Mouse (Mus musculus) forebrain, embryonic 12.5 days (tissue): ENCODE results near the gene Fam120b. TPM values are rescaled to one million over a fixed set of nuclear protein-coding genes. Genes with fewer than 3 reads are reported as not detected.

Experiments used
- ATAC-seq: fragments of 200-750 bp; cut with Nextera tagmentation; 2 replicates; pipeline ENCODE4 v1.8.0; 2017; ENCODE audit warnings: moderate TSS enrichment; ENCODE audit not compliant: low FRiP score
- H3K27ac ChIP-seq: fragments of 300-500 bp; sonication (generic); 2 replicates; pipeline ENCODE4 v1.5.1; 2016; ENCODE audit warnings: mild to moderate bottlenecking
- H3K27me3 ChIP-seq: fragments of 300-500 bp; sonication (generic); 2 replicates; pipeline ENCODE4 v1.6.1; 2016; ENCODE audit warnings: mild to moderate bottlenecking
- H3K36me3 ChIP-seq: fragments of 300-500 bp; sonication (generic); replicated peaks from 2 replicates; pipeline ENCODE4 v1.6.1; 2016; ENCODE audit warnings: mild to moderate bottlenecking
- H3K4me1 ChIP-seq: fragments of 300-500 bp; sonication (generic); 2 replicates; pipeline ENCODE4 v1.6.1; 2016
- H3K4me2 ChIP-seq: fragments of 300-500 bp; sonication (generic); 2 replicates; pipeline ENCODE4 v1.6.1; 2016; ENCODE audit warnings: mild to moderate bottlenecking, moderate library complexity
- H3K4me3 ChIP-seq: fragments of 300-500 bp; sonication (generic); replicated peaks from 2 replicates; pipeline ENCODE4 v1.5.1; 2016; ENCODE audit warnings: mild to moderate bottlenecking
- H3K9ac ChIP-seq: fragments of 300-500 bp; sonication (generic); 2 replicates; pipeline ENCODE4 v1.6.1; 2016; ENCODE audit warnings: mild to moderate bottlenecking
- H3K9me3 ChIP-seq: fragments of 300-500 bp; sonication (generic); 2 replicates; pipeline ENCODE4 v1.6.1; 2016
- WGBS: fragments of 180-500 bp; shearing (Covaris S2); methylation state at CpG from one replicate; pipeline ENCODE4 v1.1.7; 2016; 5-methylcytosine and 5-hydroxymethylcytosine counted together
- polyA plus RNA-seq: library from polyadenylated mRNA; unstranded; fragments of >200 nt; fragmentation: Nextera tagmentation; extraction: Ambion mirVana; gene quantifications from 2 replicates; pipeline ENCODE4 v1.2.1, GENCODE M21; 2016

The Fam120b gene
- polyA plus RNA-seq, 1 experiment from 2014 or later = 42.1 TPM

DNA sequence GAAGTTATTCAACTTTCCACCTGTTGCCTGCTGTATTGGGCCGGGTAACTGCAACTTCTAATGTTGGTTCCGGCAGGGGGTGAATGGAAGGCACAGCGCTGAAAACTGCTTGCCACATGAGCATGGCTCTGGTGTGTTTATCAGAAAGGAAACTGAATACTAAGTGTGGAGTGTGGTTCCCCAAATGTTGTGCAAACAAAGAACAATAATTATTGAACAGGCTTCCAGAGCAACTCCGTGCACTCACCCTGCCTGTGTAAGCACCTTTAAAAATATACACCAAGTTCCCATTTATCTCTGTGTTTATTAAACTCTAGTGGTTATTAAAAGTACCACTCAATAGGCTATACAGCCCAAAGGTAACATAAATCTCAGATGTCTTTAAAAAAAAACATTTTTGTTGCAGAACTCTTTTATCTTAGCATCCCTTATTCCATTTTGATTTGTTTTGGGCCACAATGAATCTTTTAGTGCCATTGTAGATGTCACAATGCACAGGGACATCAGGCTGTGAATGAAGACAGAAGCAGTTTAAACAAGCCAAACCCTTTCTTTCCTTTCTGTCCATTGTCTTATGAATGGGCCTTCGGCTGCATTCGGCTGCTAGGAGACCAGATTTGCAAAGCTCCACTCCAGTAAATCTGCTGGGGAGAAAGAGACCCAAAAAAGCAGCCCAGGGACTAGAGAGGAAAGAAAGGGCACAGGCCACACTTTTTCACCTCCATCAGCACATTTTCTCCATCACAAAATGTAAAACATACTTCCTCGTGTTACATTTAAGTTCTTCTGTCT, 13.9 kb upstream of the Fam120b start:
- no peak for ATAC-seq
- Histone ChIP-seq H3K4me1 (peaks cover 59% of the 10 kb centered on the region), H3K27me3 (0 out of 2 replicates have a peak, but pooled peaks cover 9% of the 10 kb centered on the region), H3K36me3 (no peaks in the 10 kb centered on the region), H3K27ac (peak overlapping the region; percentile 99), H3K9ac (no peak overlapping the region), H3K4me2 (peak overlapping the region; percentile 90), H3K9me3 (no peaks in the 10 kb centered on the region), H3K4me3 (no peak overlapping the region; the same call in 1 of the 2 replicates)
- WGBS = 8% methylated on average over 7 of the region's 7 CpGs

DNA sequence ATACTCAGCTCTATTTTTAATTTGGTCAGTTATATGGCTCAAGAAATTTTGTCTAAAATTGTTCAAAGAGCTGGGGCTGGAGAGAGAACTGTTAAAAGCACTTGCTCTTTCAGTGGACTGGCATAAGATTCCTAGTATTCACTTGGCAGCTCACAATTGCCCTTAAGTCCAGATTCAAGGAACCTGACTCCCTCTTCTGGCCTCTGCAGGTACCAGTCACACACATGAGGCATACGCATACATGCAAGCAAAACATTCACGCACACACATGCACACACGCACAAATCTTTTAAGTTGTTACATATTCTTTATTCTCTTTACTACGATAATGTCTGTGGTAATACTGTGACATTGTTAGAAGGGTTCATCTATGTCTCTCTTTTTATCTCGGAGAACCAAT, 12.6 kb upstream of the Fam120b start:
- Histone ChIP-seq H3K4me1 (peaks cover 46% of the 10 kb centered on the region), H3K27ac (no peak overlapping the region), H3K9ac (no peak overlapping the region), H3K4me3 (no peak overlapping the region), H3K4me2 (no peak overlapping the region), H3K36me3 (no peaks in the 10 kb centered on the region), H3K9me3 (no peaks in the 10 kb centered on the region), H3K27me3 (0 out of 2 replicates have a peak, but pooled peaks cover 9% of the 10 kb centered on the region)
- no peak for ATAC-seq
- 94% methylated on average over 5 of the region's 5 CpGs for WGBS

DNA sequence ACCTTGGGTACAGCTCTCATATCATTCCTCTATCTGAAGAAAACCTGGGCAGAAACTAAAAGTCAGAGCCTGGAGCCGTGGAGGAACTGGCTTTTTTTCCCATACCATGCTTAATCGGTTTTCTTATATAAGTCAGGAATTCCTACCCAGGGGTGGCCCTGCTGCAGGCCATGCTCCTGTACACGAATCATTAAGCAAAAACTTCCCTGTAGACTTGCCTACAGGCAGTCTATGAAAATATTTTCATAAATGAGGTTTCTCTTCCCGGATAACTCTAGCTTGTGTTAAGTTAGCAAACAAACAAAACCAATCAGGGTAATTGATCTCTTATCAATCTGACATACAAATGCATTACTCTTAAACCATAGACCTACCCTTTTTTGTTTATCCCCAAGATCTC, 7.1 kb upstream of the Fam120b start:
- no peaks in the 10 kb centered on the region for H3K9me3 ChIP-seq
- H3K36me3 ChIP-seq = no peaks in the 10 kb centered on the region
- H3K27me3 ChIP-seq = peaks cover 12% of the 10 kb centered on the region
- no peak overlapping the region for H3K9ac ChIP-seq
- no peak overlapping the region for H3K4me3 ChIP-seq
- H3K4me2 ChIP-seq = no peak overlapping the region
- no peaks in the 10 kb centered on the region for H3K4me1 ChIP-seq
- 70% methylated on average over 4 of the region's 4 CpGs for WGBS
- H3K27ac ChIP-seq = no peak overlapping the region
- no peak for ATAC-seq

GRCm38 (mm10) chr17:15389356-15389755, 6.6 kb upstream of the Fam120b start:
- Histone ChIP-seq H3K4me2 (no peak overlapping the region), H3K27me3 (peaks cover 13% of the 10 kb centered on the region), H3K4me3 (no peak overlapping the region), H3K27ac (no peak overlapping the region), H3K36me3 (no peaks in the 10 kb centered on the region), H3K9ac (no peak overlapping the region), H3K4me1 (no peaks in the 10 kb centered on the region), H3K9me3 (no peaks in the 10 kb centered on the region)
- no peak for ATAC-seq
- WGBS = 83% methylated on average over 8 of the region's 8 CpGs

GRCm38 (mm10) chr17:15401716-15402115, 5.7 kb downstream of the Fam120b start:
- no peak overlapping the region for H3K4me3 ChIP-seq
- peaks cover 19% of the 10 kb centered on the region for H3K4me1 ChIP-seq
- WGBS = 95% methylated on average over 17 of the region's 17 CpGs
- no peaks in the 10 kb centered on the region for H3K27me3 ChIP-seq
- H3K9me3 ChIP-seq = no peaks in the 10 kb centered on the region
- H3K36me3 ChIP-seq = peaks cover 45% of the 10 kb centered on the region
- no peak for ATAC-seq
- no peak overlapping the region for H3K9ac ChIP-seq
- H3K27ac ChIP-seq = no peak overlapping the region
- H3K4me2 ChIP-seq = no peak overlapping the region

- peaks cover 91% of the 10 kb centered on the region for H3K36me3 ChIP-seq
- ATAC-seq = no peak
- no peaks in the 10 kb centered on the region for H3K27me3 ChIP-seq
- no peaks in the 10 kb centered on the region for H3K4me1 ChIP-seq
- no peak overlapping the region for H3K9ac ChIP-seq
- no peak overlapping the region for H3K4me2 ChIP-seq
- no peaks in the 10 kb centered on the region for H3K9me3 ChIP-seq
- WGBS = 95% methylated on average over 2 of the region's 2 CpGs
- H3K27ac ChIP-seq = no peak overlapping the region
- H3K4me3 ChIP-seq = no peak overlapping the region
These were observed 10.6 kb downstream of the Fam120b start for GRCm38 (mm10) chr17:15406576-15406975.

DNA sequence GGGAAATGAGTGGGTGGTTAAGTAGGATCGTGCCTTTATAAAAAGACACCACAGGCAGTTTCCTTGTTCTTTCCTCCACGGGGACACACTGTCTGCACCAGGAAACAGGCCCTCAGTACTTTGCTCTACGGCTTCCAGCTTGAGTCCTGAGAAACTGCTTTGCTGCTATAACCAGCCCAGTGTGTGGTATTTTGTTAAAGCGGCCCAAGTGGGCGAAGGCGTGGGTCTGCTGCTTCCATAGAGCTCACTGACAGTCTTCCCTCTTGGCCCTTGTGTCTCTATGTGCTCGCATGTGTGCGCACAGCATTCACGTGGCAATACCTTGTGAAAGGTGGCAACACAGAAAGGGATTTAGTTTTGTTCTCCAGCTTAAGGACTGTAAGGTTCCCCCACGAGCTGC, 13.3 kb downstream of the Fam120b start:
- Histone ChIP-seq H3K9me3 (no peaks in the 10 kb centered on the region), H3K27me3 (no peaks in the 10 kb centered on the region), H3K9ac (no peak overlapping the region), H3K36me3 (peaks cover 86% of the 10 kb centered on the region), H3K4me3 (no peak overlapping the region), H3K4me2 (no peak overlapping the region), H3K4me1 (no peaks in the 10 kb centered on the region), H3K27ac (no peak overlapping the region)
- ATAC-seq = no peak
- WGBS = 88% methylated on average over 10 of the region's 10 CpGs

GRCm38 (mm10) chr17:15410861-15411260, 14.9 kb downstream of the Fam120b start:
- Histone ChIP-seq H3K9me3 (no peaks in the 10 kb centered on the region), H3K27ac (no peak overlapping the region), H3K27me3 (no peaks in the 10 kb centered on the region), H3K9ac (no peak overlapping the region), H3K36me3 (peaks cover 91% of the 10 kb centered on the region), H3K4me1 (no peaks in the 10 kb centered on the region), H3K4me3 (no peak overlapping the region), H3K4me2 (no peak overlapping the region)
- ATAC-seq = no peak
- WGBS = 90% methylated on average over 1 of the region's 1 CpGs

- H3K4me1 ChIP-seq = no peaks in the 10 kb centered on the region
- H3K4me3 ChIP-seq = no peak overlapping the region
- no peak overlapping the region for H3K27ac ChIP-seq
- no peak overlapping the region for H3K9ac ChIP-seq
- no peaks in the 10 kb centered on the region for H3K27me3 ChIP-seq
- no peak overlapping the region for H3K4me2 ChIP-seq
- 91% methylated on average over 12 of the region's 12 CpGs for WGBS
- no peak for ATAC-seq
- H3K9me3 ChIP-seq = no peaks in the 10 kb centered on the region
- peaks cover 84% of the 10 kb centered on the region for H3K36me3 ChIP-seq
These were observed 20.7 kb downstream of the Fam120b start for GRCm38 (mm10) chr17:15416596-15417215.

GRCm38 (mm10) chr17:15419534-15419933, 23.5 kb downstream of the Fam120b start:
- Histone ChIP-seq H3K4me1 (no peaks in the 10 kb centered on the region), H3K27me3 (no peaks in the 10 kb centered on the region), H3K27ac (no peak overlapping the region), H3K36me3 (peaks cover 88% of the 10 kb centered on the region), H3K9me3 (no peaks in the 10 kb centered on the region), H3K4me2 (no peak overlapping the region), H3K4me3 (no peak overlapping the region), H3K9ac (no peak overlapping the region)
- no peak for ATAC-seq
- WGBS = 92% methylated on average over 8 of the region's 8 CpGs

DNA sequence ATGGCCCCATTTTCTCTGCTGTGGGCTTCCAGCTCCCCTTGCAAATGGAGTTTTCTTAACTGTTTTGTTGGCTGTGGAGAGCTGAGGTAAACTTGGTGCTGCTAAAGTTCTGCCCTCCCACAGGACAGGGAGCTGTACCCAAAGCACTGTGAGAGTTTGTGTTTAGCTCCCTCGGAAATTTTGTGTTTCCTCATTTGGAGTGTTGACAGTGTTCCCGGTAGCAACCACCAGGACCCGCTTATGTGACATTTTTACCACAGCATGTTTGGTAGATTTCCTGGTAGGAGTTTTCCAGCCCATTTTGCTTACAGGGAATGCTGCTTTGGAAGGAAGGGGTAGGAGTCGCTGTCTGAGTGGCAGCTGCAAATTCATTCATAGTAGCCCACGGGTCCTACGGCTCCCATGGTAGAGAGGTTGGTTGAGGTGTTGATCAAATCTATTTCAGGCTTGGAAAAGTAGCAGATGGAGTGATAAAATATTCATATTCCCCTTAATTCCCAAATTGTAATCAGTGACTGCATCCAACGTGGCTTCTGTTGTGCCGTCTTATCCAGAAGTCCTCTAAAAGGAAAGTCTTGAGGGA, 24.1 kb downstream of the Fam120b start:
- ATAC-seq = no peak
- H3K27ac ChIP-seq = no peak overlapping the region
- 87% methylated on average over 8 of the region's 8 CpGs for WGBS
- H3K27me3 ChIP-seq = no peaks in the 10 kb centered on the region
- peaks cover 88% of the 10 kb centered on the region for H3K36me3 ChIP-seq
- H3K4me2 ChIP-seq = no peak overlapping the region
- H3K4me1 ChIP-seq = no peaks in the 10 kb centered on the region
- H3K9me3 ChIP-seq = no peaks in the 10 kb centered on the region
- H3K4me3 ChIP-seq = no peak overlapping the region
- no peak overlapping the region for H3K9ac ChIP-seq

GRCm38 (mm10) chr17:15421446-15421845, 25.4 kb downstream of the Fam120b start:
- Histone ChIP-seq H3K4me1 (no peaks in the 10 kb centered on the region), H3K9ac (no peak overlapping the region), H3K27me3 (no peaks in the 10 kb centered on the region), H3K36me3 (peaks cover 87% of the 10 kb centered on the region), H3K4me2 (no peak overlapping the region), H3K9me3 (no peaks in the 10 kb centered on the region), H3K4me3 (no peak overlapping the region), H3K27ac (no peak overlapping the region)
- ATAC-seq = no peak
- 96% methylated on average over 6 of the region's 6 CpGs for WGBS
